Mouse (Mus musculus): ENCODE results near the gene Rpap3. TPM values are rescaled to one million over a fixed set of nuclear protein-coding genes. Genes with fewer than 3 reads are reported as not detected.

Gene Rpap3
- polyA plus RNA-seq, 1 experiment, result 23.5 TPM

DNA sequence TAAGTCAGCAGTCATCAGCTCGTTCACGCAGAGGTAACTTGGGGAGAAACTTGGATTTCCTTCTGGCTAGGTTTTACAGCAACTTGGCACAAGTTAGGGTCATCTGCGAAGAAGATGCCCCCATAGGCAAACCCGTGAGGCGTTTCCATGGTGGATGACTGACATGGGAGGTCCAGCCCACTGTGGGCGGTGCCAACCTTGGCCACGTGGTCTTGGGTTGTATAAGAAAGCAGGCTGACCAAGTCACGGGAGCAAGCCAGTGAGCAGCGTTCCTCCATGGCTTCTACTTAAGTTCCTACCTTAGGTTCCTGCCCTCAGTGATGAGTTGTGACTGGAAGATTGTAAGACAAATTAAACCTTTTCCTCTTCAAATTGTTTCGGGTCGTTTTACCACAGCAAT, 26.4 kb upstream of the Rpap3 start:
- no peak for DNase-seq (ENCODE audit: extremely low spot score in 1 of 2, low spot score in 1 of 2)

DNA sequence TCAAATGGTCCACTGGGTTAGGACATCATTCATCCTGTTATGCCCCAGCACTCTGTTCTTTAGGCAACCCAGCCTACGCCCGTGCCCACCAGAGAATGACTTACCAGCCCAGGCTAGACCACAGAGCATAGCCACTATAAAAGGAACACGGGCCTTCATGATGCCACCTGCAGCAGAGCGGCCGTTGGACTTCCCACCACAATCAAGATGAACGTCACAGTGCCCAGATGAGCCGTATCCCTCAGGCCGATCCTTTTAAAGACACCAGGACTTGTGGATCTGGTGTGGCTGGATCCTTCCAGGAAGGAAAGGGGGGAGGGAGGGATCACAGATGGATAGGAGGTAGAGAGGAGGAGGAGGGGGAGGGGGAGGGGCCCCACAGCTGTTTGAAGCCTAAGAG, 25.5 kb upstream of the Rpap3 start, which contains the start of gene Endou:
Endou (minus strand) TSS at position 229 of the 400 bp plus-strand sequence.
- DNase-seq (ENCODE audit: extremely low spot score in 1 of 2, low spot score in 1 of 2), result no peak

DNA sequence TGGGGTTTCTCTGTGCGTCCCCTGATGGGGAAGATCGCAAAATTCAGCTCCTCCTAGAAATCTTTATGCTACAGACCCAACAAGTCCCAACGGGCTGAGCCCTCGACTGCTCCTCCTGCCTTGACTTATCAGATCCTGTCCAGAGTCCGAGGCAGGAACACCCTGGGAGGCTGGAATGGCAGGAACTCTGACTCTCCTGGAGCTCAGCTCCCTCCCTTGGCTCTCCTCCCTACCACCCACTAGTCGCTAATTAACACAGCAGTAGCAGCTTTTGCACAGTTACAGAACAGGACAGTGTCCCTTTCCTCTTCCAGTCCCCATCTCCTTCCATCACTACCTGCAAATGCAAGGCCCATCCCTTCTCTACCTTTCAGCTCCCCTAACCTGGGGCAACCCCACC, 24.7 kb upstream of the Rpap3 start:
- no peak for DNase-seq (ENCODE audit: extremely low spot score in 1 of 2, low spot score in 1 of 2)

DNA sequence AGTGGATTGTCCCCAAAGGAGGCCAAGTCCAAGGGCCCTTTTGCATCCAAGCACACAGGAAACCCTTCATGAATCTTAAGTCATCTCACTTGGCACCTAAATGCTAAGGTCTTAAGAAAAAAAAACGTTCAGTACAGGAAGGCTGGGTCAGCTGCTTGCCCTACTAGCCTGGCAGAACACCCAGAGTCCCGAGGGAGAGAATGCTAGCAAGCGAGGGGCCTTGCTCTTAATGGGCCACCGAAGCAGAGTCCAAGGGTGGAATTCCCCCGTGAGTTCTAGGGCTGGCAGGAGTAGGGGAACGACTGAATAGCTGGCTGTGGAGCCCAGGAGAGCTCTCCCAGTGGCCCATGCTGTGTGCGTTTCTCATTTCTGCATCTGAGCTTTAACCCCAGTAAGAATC, 23.2 kb upstream of the Rpap3 start:
- peak in 1 of 2 experiments; percentile 45 for DNase-seq (ENCODE audit: extremely low spot score in 1 of 2, low spot score in 1 of 2)

DNA sequence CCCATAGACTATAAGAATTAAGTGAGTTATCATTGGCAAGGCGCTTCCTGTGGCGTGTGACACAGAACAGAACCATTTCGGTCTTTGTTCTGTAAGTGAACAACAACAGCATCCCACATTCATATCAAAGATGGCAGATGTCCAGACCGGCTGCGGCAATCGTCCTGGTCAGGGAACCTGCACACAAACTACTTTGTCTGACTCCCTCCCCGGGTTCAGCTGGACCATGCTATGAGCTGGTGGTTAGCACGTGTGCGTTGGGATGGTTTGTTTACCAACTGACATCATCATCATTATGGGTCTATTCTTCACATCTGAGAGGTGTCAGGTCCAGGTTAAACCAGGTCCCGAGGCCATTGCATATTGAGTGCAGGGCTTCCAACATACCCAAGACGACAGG, 22.8 kb upstream of the Rpap3 start:
- DNase-seq (ENCODE audit: extremely low spot score in 1 of 2, low spot score in 1 of 2), result no peak

DNA sequence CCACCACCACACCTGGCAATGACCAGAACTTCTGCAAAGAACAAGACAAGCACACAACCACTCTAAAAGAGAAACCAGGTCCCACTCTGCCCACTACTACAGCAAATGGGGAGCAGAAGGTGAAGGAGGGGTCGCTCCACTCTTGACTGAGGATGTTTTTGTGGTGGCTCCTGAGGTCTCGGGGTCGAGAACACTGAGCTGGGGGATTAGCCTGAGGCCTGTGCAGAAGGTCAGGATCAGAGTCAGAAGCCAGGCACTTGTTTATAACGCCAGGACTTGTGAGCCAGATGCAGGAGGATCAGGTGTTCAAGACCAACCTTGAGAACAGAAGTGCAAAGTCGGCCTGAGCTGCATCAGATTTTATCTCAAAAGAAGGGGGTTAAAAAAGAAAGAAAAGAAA, 21.9 kb upstream of the Rpap3 start:
- no peak for DNase-seq (ENCODE audit: extremely low spot score in 1 of 2, low spot score in 1 of 2)

DNA sequence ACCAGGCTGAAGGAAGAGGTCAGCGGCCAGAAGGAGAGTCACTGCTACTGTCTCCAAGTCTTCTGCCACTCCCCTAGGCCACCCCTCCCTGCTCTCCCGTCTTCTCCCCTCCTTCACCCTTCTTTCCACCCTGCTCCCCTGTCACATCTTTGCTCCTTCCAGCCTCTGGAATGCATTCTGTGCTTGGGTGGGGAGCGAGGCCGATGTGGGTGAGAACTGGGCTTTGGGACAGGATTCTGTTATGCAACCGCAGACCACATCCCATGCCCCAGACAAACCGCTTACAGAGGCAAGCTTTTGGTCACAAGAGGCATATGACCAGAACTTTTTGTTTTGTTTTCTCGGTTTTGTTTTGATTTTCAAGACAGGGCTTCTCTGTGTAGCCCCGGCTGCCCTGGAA, 21.4 kb upstream of the Rpap3 start:
- no peak for DNase-seq (ENCODE audit: extremely low spot score in 1 of 2, low spot score in 1 of 2)

DNA sequence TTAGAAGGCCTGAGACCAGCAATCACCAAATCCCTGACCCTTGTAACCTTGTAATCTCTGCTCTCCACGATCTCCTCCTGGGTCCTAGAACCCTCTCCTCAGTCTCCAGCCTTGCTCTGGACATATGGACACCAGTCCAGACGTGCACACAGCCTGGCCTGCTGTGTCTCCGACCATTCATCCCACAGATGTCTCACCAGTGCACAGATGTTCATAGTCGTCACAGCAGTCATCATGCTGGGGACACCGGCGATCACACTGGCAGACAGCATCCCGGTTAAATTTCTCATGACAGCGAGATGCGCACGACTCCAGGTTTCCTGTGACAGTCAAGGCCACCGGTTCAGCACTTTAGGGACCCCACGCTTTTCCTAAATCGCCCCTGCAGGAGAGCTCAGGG, 20.7 kb upstream of the Rpap3 start:
- DNase-seq (ENCODE audit: extremely low spot score in 1 of 2, low spot score in 1 of 2), result no peak

DNA sequence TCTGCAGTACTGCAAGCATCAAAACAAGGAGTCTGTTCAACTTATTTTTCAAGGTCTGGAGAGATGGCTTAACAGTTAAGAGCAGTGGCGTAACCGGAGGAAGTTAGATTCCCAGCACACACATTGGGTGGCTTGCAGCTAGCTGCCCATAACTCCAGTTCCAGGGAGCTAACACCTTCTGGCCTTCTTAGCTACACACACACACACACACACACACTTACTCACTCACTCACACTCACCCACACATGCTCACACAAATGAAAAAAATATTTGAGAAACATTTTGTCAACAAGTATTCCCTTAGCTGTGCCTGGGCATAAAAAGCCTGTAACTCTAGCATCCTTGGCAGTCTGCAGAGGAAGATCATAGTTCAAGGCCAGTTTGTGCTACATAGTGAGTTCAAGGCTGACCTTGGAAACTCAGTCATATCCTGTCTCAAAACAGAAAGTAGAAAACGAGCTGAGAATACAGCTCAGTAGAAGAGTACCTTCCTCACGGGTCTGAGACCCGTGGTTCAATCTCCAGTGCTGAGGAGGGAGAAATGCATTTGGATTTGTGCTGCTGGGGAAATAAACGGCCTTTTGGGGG, 19.7 kb upstream of the Rpap3 start:
- no peak for DNase-seq (ENCODE audit: extremely low spot score in 1 of 2, low spot score in 1 of 2)

DNA sequence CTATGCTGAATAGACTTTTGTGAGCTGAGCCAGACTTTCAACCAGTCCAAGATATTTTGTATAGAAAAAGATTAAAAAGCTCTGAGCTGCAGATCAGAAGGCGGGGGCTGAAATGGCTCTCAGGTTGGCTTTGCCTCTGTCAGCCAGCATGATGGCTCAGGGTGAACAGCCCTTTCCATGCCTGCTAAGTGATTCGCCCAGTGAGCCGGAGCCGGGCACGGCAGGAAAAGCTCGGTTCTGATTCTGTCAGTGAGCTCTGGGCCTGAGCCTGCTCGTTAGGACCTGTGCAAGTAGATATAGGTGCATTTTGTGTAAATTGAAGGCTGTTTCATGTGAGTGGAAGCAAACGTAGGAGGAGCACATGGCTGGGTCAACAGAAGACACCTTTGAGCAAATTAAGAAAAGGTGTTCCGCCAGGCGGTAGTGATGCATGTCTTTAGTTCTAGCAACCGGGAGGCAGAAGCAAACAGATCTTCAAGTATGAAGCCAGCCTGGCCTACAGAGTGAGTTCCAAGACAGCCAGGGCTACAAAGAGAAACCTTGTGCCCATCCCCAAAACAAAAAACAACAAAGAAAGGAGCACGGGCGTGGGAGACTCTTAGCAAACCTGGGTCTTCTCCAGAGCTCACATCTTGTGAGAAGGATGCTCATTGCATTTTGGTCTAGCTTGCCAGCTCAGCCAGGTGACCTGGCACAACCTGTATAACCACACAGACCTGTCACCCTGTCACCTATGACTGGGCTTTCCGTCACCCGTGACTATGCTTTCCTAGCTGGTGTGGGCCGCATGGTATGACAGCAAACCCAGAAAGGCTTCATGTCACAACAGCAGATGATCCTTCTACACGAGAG, 18.9 kb upstream of the Rpap3 start:
- no peak for DNase-seq (ENCODE audit: extremely low spot score in 1 of 2, low spot score in 1 of 2)

DNA sequence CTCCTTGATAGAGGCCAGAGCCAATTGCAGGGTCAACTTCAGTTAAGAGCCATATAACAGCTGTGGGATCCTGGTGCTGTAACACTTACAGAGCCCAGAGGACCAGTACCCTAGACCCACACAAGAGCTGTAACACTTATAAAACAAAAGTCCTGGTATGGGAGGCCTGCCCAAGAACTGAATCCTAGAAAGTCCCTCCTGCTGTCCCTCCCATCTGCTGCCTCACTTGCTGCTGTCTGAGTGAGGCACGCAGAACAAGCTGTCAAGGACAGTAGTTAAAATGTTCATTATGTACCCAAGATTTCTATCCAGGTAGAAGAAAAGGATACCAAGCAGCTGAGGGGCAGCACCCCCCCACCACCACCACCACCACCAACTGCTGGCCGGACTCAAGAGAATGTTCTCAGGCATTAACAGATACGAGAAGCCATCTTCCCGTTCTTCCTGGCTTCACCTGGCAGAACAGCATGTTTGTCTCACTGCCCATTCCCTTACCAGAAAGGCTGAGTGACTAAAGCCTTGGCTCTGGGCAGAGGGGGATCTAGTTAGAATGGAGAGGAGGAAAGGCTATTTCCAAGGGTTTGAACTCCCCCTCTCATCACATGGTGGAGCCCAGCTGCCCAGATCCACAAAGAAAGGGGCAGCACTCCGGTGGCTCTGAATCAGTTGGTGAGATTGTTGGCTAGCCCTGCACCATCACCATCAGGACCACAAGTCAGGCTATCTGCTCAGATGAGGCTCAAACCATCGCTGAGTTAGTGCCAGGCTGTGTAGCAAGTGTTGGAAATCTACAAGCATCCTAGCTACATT, 18.1 kb upstream of the Rpap3 start:
- no peak for DNase-seq (ENCODE audit: extremely low spot score in 1 of 2, low spot score in 1 of 2)

DNA sequence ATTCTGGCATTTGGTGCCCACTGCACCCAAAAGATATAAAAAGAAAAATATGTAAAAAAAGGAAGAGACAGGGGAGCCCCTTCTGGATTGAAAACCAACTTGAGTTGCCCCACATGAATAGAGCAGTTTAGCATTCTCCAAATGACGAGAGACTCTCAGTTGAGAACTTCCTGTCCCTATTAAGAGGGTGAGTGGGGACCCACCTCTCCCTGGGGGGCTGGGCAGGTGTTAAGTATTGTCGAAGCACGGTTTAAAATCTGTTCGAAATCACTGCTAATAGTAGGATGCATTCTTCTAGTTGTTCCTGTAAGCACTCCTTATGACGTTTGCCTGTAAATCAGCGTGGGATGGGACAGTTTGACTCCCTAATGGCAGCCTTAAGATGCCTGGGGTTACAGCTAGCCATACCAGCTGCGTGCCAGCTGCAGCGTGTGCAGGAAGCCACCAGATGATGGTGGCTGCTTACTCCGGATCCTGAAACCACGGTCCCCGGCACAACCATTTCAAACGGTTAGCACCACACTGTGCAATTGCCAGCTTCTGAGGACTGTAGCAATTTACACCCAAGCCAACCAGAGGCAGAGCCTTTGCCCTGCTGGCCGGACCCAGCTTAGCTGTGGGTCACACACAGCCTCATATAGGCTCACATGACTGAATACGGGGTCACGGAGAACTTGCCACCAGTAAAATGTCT, 15.5 kb upstream of the Rpap3 start:
- DNase-seq (ENCODE audit: extremely low spot score in 1 of 2, low spot score in 1 of 2), result no peak

DNA sequence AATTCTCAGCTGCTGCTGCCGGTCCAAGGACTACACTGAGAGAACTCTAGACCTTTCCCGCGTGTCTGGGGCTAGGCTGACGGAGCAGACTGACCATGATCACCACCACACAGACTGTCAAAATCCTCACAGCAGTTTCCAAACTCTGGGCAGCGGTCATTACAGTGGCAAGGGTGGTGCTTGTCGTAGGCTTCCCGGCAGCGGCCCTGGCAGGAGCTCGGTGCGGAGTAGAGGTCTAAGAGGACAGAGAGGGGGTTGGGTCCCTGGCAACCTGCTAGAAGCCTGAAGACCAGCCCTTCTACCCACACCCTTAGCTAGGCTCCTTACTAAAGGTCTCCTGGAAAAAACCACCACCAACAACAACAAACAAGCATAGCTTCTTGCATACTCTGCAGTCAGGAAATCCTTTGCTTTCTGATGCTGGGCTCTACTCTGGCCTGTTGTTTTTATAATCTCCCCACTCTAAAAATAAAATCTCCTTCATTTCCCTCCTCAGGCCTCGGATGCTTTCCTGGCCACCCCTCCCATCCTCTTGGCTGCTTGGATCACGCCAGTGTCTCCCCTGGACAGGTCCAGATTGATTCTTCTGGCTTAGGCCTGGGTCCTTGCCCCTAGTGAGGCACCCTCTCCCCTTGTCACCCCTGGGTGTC, 14.5 kb upstream of the Rpap3 start:
- DNase-seq (ENCODE audit: extremely low spot score in 1 of 2, low spot score in 1 of 2), result no peak

DNA sequence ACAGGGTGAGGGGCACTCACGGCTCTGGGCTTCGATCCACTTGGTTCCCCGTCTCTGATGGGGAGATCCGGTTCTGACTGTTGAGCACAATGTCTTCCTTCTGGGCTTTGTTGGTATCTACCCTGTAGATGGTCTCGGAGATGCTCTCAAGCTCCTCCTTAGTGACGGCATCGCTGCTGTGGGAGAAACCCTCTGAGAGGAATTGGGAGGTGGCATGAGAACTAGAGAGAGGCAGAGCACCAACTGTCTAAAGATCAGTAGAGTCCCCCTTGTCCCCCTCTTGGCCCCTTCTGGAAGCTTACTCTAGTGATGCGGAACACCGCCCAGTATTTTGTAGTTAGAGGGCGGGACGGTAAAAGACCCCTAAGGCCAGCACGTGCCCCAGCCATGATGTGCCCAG, 13.9 kb upstream of the Rpap3 start:
- no peak for DNase-seq (ENCODE audit: extremely low spot score in 1 of 2, low spot score in 1 of 2)

DNA sequence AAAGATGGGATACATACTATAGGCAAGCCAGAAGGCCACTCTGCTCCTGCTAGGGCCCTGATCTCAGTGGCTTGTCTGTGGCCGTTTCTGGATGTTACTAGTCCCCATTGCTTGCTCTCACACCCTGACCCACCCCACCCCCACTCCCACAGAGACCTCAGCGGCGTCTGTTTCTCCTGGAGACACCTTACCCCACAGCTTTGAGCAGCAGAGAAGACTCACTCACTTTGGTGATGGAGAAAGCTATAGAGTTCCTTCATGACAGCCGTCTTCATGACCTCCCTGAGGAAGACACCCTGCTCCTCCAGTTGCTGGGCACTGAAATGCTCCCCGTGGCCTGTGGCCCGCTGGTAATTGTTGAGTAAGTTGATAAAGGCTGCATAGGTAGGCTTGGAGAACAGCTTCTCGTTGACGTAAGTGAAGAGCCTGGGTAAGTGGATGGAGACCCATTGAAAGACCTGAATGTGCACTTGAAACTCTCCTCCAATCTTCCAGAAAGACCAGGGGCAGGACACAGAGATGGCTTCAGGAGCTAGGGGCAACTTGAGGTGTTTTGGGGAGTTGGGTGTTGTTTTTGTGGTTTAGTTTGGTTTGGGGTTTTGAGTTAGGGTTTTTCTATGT, 13.0 kb upstream of the Rpap3 start:
- DNase-seq (ENCODE audit: extremely low spot score in 1 of 2, low spot score in 1 of 2), result no peak

DNA sequence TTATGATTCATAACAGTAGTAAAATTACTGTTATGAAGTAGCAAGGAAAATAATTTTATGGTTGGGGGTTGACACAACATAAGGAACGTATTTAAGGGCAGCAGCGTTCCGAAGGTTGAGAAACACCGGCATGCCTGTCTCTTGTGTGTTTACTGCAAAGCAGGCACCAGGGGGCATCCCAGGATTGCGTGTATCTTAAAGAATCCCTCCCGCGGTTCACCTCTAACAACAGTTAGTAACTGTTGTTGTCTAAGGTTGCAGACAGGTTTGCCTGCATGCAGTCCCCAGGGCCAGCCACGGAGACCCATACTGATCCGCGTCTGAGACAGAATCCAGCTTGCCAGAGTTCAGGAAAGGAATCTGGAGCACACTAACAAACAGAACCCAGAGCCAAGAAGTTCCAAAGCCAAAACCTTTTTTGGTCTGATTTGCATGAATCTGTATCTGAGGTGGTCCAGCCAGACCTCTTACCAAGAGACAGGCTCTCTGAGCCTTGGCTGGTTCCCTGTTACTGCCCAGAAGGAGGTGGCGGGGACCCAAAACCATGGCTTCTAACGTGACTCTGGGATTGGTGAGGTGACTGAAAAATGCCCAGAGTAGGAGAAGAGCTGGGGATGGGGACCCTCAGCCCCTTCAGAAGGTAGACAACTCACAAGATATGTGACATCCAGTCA, 12.4 kb upstream of the Rpap3 start:
- peak in 1 of 2 experiments; percentile 70 for DNase-seq (ENCODE audit: extremely low spot score in 1 of 2, low spot score in 1 of 2)

DNA sequence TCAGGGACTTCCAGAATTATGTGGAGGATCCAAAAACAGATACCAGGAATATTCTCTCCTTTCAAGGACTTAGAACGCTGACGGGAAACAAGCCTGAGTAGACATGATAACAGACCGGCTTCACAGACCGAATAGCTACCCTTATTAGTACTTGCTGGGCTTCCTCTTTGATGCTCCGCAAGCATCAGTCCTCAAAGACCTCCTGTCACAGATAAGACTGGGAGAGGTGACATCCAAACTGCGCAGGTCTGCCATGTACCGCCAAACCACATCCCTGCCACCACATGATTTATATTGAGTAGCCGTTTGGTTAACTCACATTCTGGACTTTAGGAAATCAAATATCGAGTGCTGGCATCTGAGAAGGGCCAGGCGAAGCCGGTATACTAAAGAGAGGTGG, 11.2 kb upstream of the Rpap3 start:
- no peak for DNase-seq (ENCODE audit: extremely low spot score in 1 of 2, low spot score in 1 of 2)

DNA sequence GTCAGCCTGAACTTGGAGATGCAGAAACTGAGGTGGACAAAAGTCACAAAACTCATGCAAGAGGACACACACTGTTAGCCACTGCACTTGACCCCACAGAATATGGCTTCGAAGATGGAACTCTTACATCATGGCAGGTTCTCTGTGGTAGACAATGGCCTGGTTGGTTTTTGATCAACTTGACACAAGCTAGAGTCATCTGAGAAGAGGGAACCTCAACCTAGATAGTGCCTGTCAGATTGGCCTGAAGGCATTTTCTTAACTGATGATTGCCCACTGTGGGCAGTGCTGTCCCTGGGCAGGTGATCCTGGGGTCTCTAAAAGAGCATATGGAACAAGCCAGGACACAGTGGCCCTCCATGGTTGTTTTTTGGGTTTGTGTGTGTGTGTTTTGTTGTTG, 10.1 kb upstream of the Rpap3 start:
- no peak for DNase-seq (ENCODE audit: extremely low spot score in 1 of 2, low spot score in 1 of 2)

DNA sequence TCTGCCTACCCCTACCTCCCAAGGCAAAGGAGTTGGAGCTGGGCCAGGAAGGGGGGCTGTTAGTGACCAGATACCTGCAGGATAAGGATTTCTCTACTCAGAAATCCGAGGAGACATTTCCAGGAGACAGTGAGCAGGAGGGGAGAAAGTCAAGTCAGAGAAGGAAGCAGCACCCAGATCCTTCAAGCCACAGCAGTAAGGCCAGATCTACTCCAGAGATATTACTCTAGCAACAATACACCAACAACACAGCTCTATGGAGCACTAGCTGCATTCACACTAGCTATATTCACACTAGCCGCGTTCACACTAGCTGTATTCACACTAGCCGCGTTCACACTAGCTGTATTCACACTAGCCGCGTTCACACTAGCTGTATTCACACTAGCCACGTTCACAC, 9.5 kb upstream of the Rpap3 start:
- no peak for DNase-seq (ENCODE audit: extremely low spot score in 1 of 2, low spot score in 1 of 2)
